Mouse (Mus musculus): ENCODE measurements around the gene Atg2a. TPM values are rescaled to one million over a fixed set of nuclear protein-coding genes. Genes with fewer than 3 reads are reported as not detected.
A peak's percentile ranks its signal among the peaks of the same experiment; 100 is the strongest.

The Atg2a gene
- total and polyA plus RNA-seq, 2 experiments = 9.1 to 32.3 TPM

DNA sequence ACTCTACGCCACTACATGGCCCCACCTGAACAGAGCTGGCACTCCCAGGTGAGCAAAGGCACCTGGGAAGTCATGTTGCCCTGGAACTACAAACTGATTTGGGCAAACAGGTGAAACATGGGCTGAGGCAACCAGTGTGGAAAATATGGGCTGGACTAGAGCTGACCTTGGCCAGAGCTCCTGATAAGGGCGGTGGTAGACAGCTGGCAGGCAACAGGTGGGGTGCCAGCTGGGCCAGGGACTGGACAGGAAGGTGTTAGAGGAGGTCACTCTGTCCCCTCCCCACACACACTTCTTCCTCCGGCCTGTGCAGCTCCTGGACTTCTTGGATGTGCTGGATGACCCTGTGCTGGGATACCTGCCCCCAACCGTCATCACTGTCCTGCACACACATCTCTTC lies 11.6 kb downstream of the Atg2a start:
- DNase-seq (ENCODE audit: extremely low read depth, low read depth, low spot score) = no peak
- peaks cover 28% of the 10 kb centered on the region for H3K36me3 ChIP-seq (ENCODE audit: control insufficient read depth, insufficient read depth, low read length)
- 84% methylated on average over 4 of the region's 4 CpGs for WGBS

DNA sequence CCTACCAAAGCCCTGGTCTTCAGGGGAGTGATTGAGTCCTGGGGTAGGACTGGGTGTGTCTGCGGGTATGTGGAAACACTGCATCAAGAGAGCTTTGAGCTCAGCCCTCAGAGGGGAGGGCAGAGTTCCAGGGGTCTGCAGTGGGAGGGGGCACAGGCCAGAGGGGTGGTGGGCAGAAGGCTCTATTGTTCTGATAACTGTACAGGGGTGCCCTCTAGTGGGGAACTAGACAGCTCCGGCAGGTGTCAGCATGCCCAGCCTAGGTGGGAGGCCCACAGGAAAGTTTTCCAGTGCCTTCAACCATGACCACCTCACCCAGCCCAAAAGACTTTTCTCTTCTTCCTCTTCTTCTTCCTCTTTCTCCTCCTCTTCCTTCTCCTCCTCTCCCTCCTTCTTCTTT lies 19.0 kb downstream of the Atg2a start:
- Histone ChIP-seq H3K9ac (ENCODE audit: low read depth, low read length) (no peak overlapping the region), H3K27ac (replicated peaks; ENCODE audit: insufficient read depth, low read depth, low read length) (no peak overlapping the region), H3K36me3 (ENCODE audit: control insufficient read depth, insufficient read depth, low read length) (peaks cover 11% of the 10 kb centered on the region), H3K4me1 (ENCODE audit: control insufficient read depth, insufficient read depth, low read length) (peaks cover 11% of the 10 kb centered on the region), H3K79me2 (ENCODE audit: control insufficient read depth, insufficient read depth, low read length) (peaks cover 9% of the 10 kb centered on the region; the same call in 1 of the 2 replicates), H3K4me3 (ENCODE audit: insufficient read depth, low read depth, low read length) (no peak overlapping the region), H3K27me3 (ENCODE audit: control insufficient read depth, insufficient read depth, low read length) (no peaks in the 10 kb centered on the region)
- no peak for DNase-seq (ENCODE audit: extremely low read depth, low read depth, low spot score)
- TF ChIP-seq CTCF (IDR thresholded peaks at IDR 0.05; ENCODE audit: low read depth, low read length) (peak; percentile 57), POLR2A (IDR thresholded peaks at IDR 0.05; ENCODE audit: extremely low read depth, insufficient read depth, low read length) (no peak)
- 87% methylated on average over 2 of the region's 2 CpGs for WGBS

More for the DNA sequence above, 11.6 kb downstream of the Atg2a start:
- Histone ChIP-seq H3K4me1 (ENCODE audit: control insufficient read depth, insufficient read depth, low read length) (peaks cover 2% of the 10 kb centered on the region), H3K27ac (replicated peaks; ENCODE audit: insufficient read depth, low read depth, low read length) (no peak overlapping the region), H3K9ac (ENCODE audit: low read depth, low read length) (no peak overlapping the region), H3K79me2 (ENCODE audit: control insufficient read depth, insufficient read depth, low read length) (no peaks in the 10 kb centered on the region), H3K27me3 (ENCODE audit: control insufficient read depth, insufficient read depth, low read length) (no peaks in the 10 kb centered on the region), H3K4me3 (ENCODE audit: insufficient read depth, low read depth, low read length) (no peak overlapping the region)
- TF ChIP-seq CTCF (IDR thresholded peaks at IDR 0.05; ENCODE audit: low read depth, low read length) (no peak), POLR2A (IDR thresholded peaks at IDR 0.05; ENCODE audit: extremely low read depth, insufficient read depth, low read length) (no peak)

DNA sequence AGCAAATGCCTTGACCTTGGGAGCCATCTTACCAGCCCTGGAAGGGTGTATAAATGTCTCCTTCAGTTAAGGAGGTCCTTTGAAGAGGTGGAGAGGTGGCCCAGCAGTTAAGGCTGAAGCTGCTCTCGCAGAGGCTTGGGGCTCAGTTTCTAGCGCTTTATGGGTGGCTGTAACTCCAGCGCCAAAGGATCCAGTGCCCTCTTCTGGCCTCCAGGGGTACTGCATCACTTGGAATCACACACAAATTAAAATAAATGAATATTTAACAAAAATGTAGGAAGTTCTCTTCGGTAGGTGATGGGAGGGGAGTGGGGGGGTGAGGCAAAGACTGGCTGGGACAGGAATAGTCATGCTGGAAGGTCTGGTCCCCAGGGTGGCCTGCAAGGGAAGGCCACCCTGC lies 19.5 kb downstream of the Atg2a start:
- Histone ChIP-seq H3K4me3 (ENCODE audit: insufficient read depth, low read depth, low read length) (no peak overlapping the region), H3K36me3 (ENCODE audit: control insufficient read depth, insufficient read depth, low read length) (peaks cover 8% of the 10 kb centered on the region), H3K27me3 (ENCODE audit: control insufficient read depth, insufficient read depth, low read length) (no peaks in the 10 kb centered on the region), H3K79me2 (ENCODE audit: control insufficient read depth, insufficient read depth, low read length) (peaks cover 9% of the 10 kb centered on the region; the same call in 1 of the 2 replicates), H3K4me1 (ENCODE audit: control insufficient read depth, insufficient read depth, low read length) (peaks cover 14% of the 10 kb centered on the region), H3K27ac (replicated peaks; ENCODE audit: insufficient read depth, low read depth, low read length) (no peak overlapping the region), H3K9ac (ENCODE audit: low read depth, low read length) (no peak overlapping the region)
- DNase-seq (ENCODE audit: extremely low read depth, low read depth, low spot score) = no peak
- 80% methylated on average over 4 of the region's 4 CpGs for WGBS
- TF ChIP-seq POLR2A (IDR thresholded peaks at IDR 0.05; ENCODE audit: extremely low read depth, insufficient read depth, low read length) (no peak), CTCF (IDR thresholded peaks at IDR 0.05; ENCODE audit: low read depth, low read length) (peak; percentile 55)

DNA sequence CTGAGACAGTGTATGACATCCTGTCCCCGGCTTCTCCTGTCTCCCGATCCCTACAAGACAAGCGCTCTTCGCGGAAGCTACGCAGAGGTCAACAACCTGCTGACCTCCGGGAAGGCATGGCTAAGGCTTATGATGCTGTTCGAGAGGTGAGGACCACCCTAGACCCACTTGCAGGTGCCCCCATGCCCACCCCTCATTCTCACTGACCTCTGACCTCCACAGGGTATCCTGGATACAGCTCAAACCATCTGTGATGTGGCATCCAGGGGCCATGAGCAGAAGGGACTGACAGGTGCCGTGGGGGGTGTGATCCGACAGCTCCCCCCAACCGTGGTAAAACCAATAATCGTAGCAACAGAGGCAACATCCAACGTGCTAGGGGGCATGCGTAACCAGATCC lies 19.9 kb downstream of the Atg2a start:
- TF ChIP-seq CTCF (IDR thresholded peaks at IDR 0.05; ENCODE audit: low read depth, low read length) = no peak
- TF ChIP-seq POLR2A (IDR thresholded peaks at IDR 0.05; ENCODE audit: extremely low read depth, insufficient read depth, low read length) = no peak
- DNase-seq (ENCODE audit: extremely low read depth, low read depth, low spot score) = no peak
- Histone ChIP-seq H3K4me1 (ENCODE audit: control insufficient read depth, insufficient read depth, low read length) (peaks cover 16% of the 10 kb centered on the region), H3K9ac (ENCODE audit: low read depth, low read length) (no peak overlapping the region), H3K36me3 (ENCODE audit: control insufficient read depth, insufficient read depth, low read length) (peaks cover 8% of the 10 kb centered on the region), H3K4me3 (ENCODE audit: insufficient read depth, low read depth, low read length) (no peak overlapping the region), H3K27ac (replicated peaks; ENCODE audit: insufficient read depth, low read depth, low read length) (no peak overlapping the region), H3K27me3 (ENCODE audit: control insufficient read depth, insufficient read depth, low read length) (no peaks in the 10 kb centered on the region), H3K79me2 (ENCODE audit: control insufficient read depth, insufficient read depth, low read length) (peaks cover 9% of the 10 kb centered on the region; the same call in 1 of the 2 replicates)
- WGBS = 94% methylated on average over 14 of the region's 14 CpGs

DNA sequence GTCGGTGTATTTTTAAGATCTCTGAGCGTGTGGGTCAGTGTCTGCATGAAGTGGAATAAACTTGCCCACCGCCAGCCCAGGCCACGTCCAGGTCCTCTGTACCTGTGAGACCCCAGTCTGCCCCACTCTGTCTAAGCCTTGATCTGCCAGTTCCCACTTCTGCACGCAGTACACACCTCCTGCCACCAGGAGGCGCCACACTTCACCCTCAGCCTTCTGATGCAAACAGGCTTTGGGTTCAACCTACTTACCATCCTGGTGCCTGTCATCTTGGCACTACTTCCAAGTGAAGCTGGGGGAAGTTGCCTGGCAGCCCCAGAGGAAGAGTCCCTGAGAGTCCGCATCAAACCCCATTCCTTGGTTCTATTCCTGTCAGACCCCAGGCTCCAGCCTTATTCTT lies 20.8 kb downstream of the Atg2a start:
- Histone ChIP-seq H3K36me3 (ENCODE audit: control insufficient read depth, insufficient read depth, low read length) (peaks cover 4% of the 10 kb centered on the region; the same call in 1 of the 2 replicates), H3K79me2 (ENCODE audit: control insufficient read depth, insufficient read depth, low read length) (peaks cover 9% of the 10 kb centered on the region; the same call in 1 of the 2 replicates), H3K27me3 (ENCODE audit: control insufficient read depth, insufficient read depth, low read length) (no peaks in the 10 kb centered on the region), H3K9ac (ENCODE audit: low read depth, low read length) (no peak overlapping the region), H3K4me1 (ENCODE audit: control insufficient read depth, insufficient read depth, low read length) (peaks cover 19% of the 10 kb centered on the region), H3K4me3 (ENCODE audit: insufficient read depth, low read depth, low read length) (no peak overlapping the region), H3K27ac (replicated peaks; ENCODE audit: insufficient read depth, low read depth, low read length) (peak overlapping the region; percentile 82)
- TF ChIP-seq POLR2A (IDR thresholded peaks at IDR 0.05; ENCODE audit: extremely low read depth, insufficient read depth, low read length) = no peak
- TF ChIP-seq CTCF (IDR thresholded peaks at IDR 0.05; ENCODE audit: low read depth, low read length) = peak; percentile 98
- DNase-seq (ENCODE audit: extremely low read depth, low read depth, low spot score) = peak; percentile 62
- 64% methylated on average over 7 of the region's 7 CpGs for WGBS

DNA sequence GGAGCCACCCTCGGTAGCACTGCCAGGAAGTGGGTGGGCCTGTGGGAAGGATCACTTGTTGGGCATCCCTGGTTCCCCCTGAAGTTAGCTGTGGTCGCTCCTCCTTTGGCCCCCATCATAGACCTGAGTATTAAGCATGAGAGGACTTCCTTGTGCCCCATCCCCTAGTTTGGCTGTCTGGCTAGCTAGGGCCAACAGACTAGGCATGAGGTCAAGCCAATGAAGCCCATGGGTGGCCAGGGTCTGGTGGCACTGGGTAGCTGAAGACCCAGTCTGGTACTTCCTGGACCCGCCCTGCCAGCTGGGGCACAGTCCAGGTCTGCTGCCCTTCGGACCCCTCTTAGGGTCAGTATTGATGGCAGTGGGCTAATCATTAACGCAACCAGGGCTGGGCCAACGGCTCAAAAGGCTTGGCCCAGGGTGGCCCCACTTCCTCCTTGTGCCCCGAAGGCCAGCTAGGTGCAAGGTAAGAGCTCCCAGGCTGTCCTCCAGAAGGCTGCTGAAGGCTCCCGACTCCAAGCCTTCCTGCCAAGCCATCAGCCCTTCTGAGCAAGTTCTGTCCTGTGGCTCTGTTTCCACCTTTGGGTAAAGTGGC lies 21.5 kb downstream of the Atg2a start:
- H3K4me3 ChIP-seq (ENCODE audit: insufficient read depth, low read depth, low read length) = peak overlapping the region; percentile 60

More for the DNA sequence above, 21.5 kb downstream of the Atg2a start:
- peak overlapping the region; percentile 88 for H3K9ac ChIP-seq (ENCODE audit: low read depth, low read length)
- 29% methylated on average over 8 of the region's 8 CpGs for WGBS
- H3K27me3 ChIP-seq (ENCODE audit: control insufficient read depth, insufficient read depth, low read length) = no peaks in the 10 kb centered on the region
- peak; percentile 93 for DNase-seq (ENCODE audit: extremely low read depth, low read depth, low spot score)
- H3K36me3 ChIP-seq (ENCODE audit: control insufficient read depth, insufficient read depth, low read length) = peaks cover 1% of the 10 kb centered on the region; the same call in 1 of the 2 replicates
- H3K27ac ChIP-seq (replicated peaks; ENCODE audit: insufficient read depth, low read depth, low read length) = peak overlapping the region; percentile 95
- H3K79me2 ChIP-seq (ENCODE audit: control insufficient read depth, insufficient read depth, low read length) = peaks cover 9% of the 10 kb centered on the region; the same call in 1 of the 2 replicates
- H3K4me1 ChIP-seq (ENCODE audit: control insufficient read depth, insufficient read depth, low read length) = peaks cover 24% of the 10 kb centered on the region
- TF ChIP-seq CTCF (IDR thresholded peaks at IDR 0.05; ENCODE audit: low read depth, low read length) = no peak
- peak; percentile 94 for TF ChIP-seq POLR2A (IDR thresholded peaks at IDR 0.05; ENCODE audit: extremely low read depth, insufficient read depth, low read length)

All from liver, adult 2 months (tissue).